In genomic region chr5:28179237-28179790, GRCm38 (mm10) we compare ENCODE assay signal across 24 mouse cellular contexts. TPM values are rescaled to one million over a fixed set of nuclear protein-coding genes. Genes with fewer than 3 reads are reported as not detected.
"Had no signal": no experiment of that assay in that cellular context is flagged by ENCODE, and none has a peak within 500 bp of the region (broad histone marks: within the 10 kb centered on the region; RNA-seq: fewer than 3 reads in every experiment).

No protein-coding gene starts in this region.

- H3K4me3 ChIP-seq: liver, embryonic 13.5 days; liver, embryonic 15.5 days; lung, embryonic 15.5 days; myocyte; neural tube, embryonic 13.5 days; neural tube, embryonic 15.5 days had no signal

- H3K36me3 ChIP-seq: liver, embryonic 13.5 days; liver, embryonic 15.5 days; lung, embryonic 15.5 days; neural tube, embryonic 13.5 days; neural tube, embryonic 15.5 days had no signal

- H3K4me1 ChIP-seq: liver, embryonic 13.5 days; liver, embryonic 15.5 days; lung, embryonic 15.5 days had no signal

- H3K9me3 ChIP-seq: liver, embryonic 13.5 days; liver, embryonic 15.5 days; lung, embryonic 15.5 days; neural tube, embryonic 13.5 days; neural tube, embryonic 15.5 days had no signal

- DNase-seq: liver, embryonic 13.5 days; liver, postnatal 0 days; lung, adult 2 months; lung, postnatal 4 days; retina, postnatal 1 day; right cerebral cortex, adult 18-20 months; right cerebral cortex, postnatal 25 days; right cerebral cortex, postnatal 4 days; spleen, adult 18-20 months; thymus, adult 2 months; thymus, postnatal 25 days; thymus, postnatal 4 days had no signal

- H3K27ac ChIP-seq: liver, embryonic 13.5 days; liver, embryonic 15.5 days; lung, embryonic 15.5 days; neural tube, embryonic 13.5 days; neural tube, embryonic 15.5 days had no signal

- H3K4me2 ChIP-seq: liver, embryonic 11.5 days; liver, embryonic 13.5 days; liver, embryonic 15.5 days; lung, embryonic 15.5 days; neural tube, embryonic 13.5 days; neural tube, embryonic 15.5 days had no signal

- H3K9ac ChIP-seq: liver, embryonic 13.5 days; liver, embryonic 15.5 days; liver, postnatal 0 days; lung, embryonic 15.5 days; neural tube, embryonic 13.5 days; neural tube, embryonic 15.5 days had no signal

- ATAC-seq: liver, postnatal 0 days; lung, postnatal 0 days had no signal

RNA-seq across cellular contexts. Expression of gene En2, which starts 13.8 kb away (rescaled TPM):
- polyA plus RNA-seq: liver, embryonic 11.5 days; liver, embryonic 13.5 days; liver, embryonic 15.5 days; liver, postnatal 0 days; lung, adult 2 months; lung, embryonic 15.5 days; lung, postnatal 0 days; myocyte; neural tube, embryonic 11.5 days; neural tube, embryonic 13.5 days; neural tube, embryonic 15.5 days; small intestine, adult 2 months; stomach, embryonic 14.5 days; stomach, embryonic 16.5 days; urinary bladder, adult 2 months had no signal
